Mouse (Mus musculus) macrophage (primary cell): Measurements from ENCODE around the gene Hist1h4h. TPM values are rescaled to one million over a fixed set of nuclear protein-coding genes. Genes with fewer than 3 reads are reported as not detected.
"Not testable (repeated sequence)": the region's sequence is repeated elsewhere in the genome, so short reads cannot be mapped to it uniquely, and the experiment has no call there.

ENCODE experiments used
- H3K27ac ChIP-seq: fragments of 350-480 bp; formaldehyde crosslinking; 2 replicates; pipeline ENCODE4 v1.9.0; 2021
- H3K36me3 ChIP-seq: fragments of 350-480 bp; formaldehyde crosslinking; 2 replicates; pipeline ENCODE4 v1.9.0; 2021; ENCODE audit errors: inconsistent target
- H3K4me3 ChIP-seq: fragments of 350-480 bp; formaldehyde crosslinking; 2 replicates; pipeline ENCODE4 v1.9.0; 2021; ENCODE audit errors: inconsistent target
- H3K79me2 ChIP-seq: fragments of 350-480 bp; formaldehyde crosslinking; 2 replicates; pipeline ENCODE4 v1.9.0; 2021; ENCODE audit errors: inconsistent target
- WGBS: methylation state at CpG from one replicate; pipeline ENCODE4 v1.1.7; 2026; ENCODE audit warnings: inconsistent platforms; ENCODE audit not compliant: missing documents; 5-methylcytosine and 5-hydroxymethylcytosine counted together
- polyA plus RNA-seq: library from polyadenylated mRNA; stranded (reverse); fragments of 250-400 nt; gene quantifications from 3 replicates; pipeline ENCODE4 v1.2.4, GENCODE M21; 2018; ENCODE audit warnings: inconsistent platforms

Hist1h4h gene
- polyA plus RNA-seq, 1 experiment from 2014 or later = 1.0 TPM

- H3K36me3 ChIP-seq, H3K79me2 ChIP-seq: not testable (repeated sequence)
- H3K27ac ChIP-seq = peak within 1 kb of the TSS; percentile 89
- H3K4me3 ChIP-seq = peak within 1 kb of the TSS; percentile 41
- WGBS = under 1% methylated on average over 22 of the region's 62 CpGs
Observed at GRCm38 (mm10) chr13:23535137-23536075, 4.6 kb downstream of the Hist1h4h start, which contains the start of gene Hist1h3g. Gene Hist1h3g (plus strand): TSS chr13:23535422.

GRCm38 (mm10) chr13:23536076-23536822 lies 5.4 kb downstream of the Hist1h4h start:
- Histone ChIP-seq H3K4me3 (peak overlapping the region; percentile 39), H3K79me2 (no peaks in the 10 kb centered on the region), H3K27ac (peak overlapping the region; percentile 51), H3K36me3 (no peaks in the 10 kb centered on the region)
- WGBS = 45% methylated on average over 7 of the region's 7 CpGs

GRCm38 (mm10) chr13:23537006-23537710 lies 6.3 kb downstream of the Hist1h4h start:
- Histone ChIP-seq H3K4me3 (peak overlapping the region; percentile 39; the same call in 1 of the 2 replicates), H3K27ac (peak overlapping the region; percentile 51; the same call in 1 of the 2 replicates)
- WGBS = 75% methylated on average over 2 of the region's 3 CpGs

GRCm38 (mm10) chr13:23538249-23538648 lies 7.4 kb downstream of the Hist1h4h start:
- H3K79me2 ChIP-seq = no peaks in the 10 kb centered on the region
- no peaks in the 10 kb centered on the region for H3K36me3 ChIP-seq
- no peak overlapping the region for H3K4me3 ChIP-seq
- H3K27ac ChIP-seq = no peak overlapping the region; the same call in 1 of the 2 replicates
- WGBS = 79% methylated on average over 5 of the region's 5 CpGs

More at GRCm38 (mm10) chr13:23537006-23537710, 6.3 kb downstream of the Hist1h4h start:
- no peaks in the 10 kb centered on the region for H3K36me3 ChIP-seq
- H3K79me2 ChIP-seq = no peaks in the 10 kb centered on the region

GRCm38 (mm10) chr13:23539821-23540220 lies 9.0 kb downstream of the Hist1h4h start:
- not testable (repeated sequence) for H3K4me3 ChIP-seq, H3K36me3 ChIP-seq, H3K27ac ChIP-seq, H3K79me2 ChIP-seq
- no CpG with 5 or more reads among the region's 1 CpGs for WGBS

DNA sequence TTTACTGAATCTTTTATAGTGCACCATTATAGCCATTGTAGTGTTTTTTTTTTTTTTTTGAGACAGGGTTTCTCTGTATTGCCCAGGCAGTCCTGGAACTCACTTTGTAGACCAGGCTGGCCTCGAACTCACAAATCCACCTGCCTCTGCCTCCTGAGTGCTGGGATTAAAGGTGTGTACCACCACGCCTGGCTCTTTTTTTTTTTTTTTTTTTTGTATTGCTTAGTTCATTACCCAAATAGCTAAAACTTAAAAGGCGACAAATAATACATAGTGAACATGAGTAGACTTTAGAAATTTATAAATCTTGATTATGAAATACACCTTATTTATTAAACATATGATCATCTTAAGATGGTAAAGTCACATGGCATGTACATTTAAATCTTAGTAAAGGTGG lies 10.6 kb downstream of the Hist1h4h start:
- 60% methylated on average over 1 of the region's 3 CpGs for WGBS
- H3K36me3 ChIP-seq = no peaks in the 10 kb centered on the region
- peak overlapping the region; percentile 43; the same call in 1 of the 2 replicates for H3K4me3 ChIP-seq
- no peak overlapping the region for H3K27ac ChIP-seq
- H3K79me2 ChIP-seq = no peaks in the 10 kb centered on the region

- not testable (repeated sequence) for H3K79me2 ChIP-seq, H3K36me3 ChIP-seq
- 0% methylated on average over 2 of the region's 3 CpGs for WGBS
- H3K4me3 ChIP-seq = peak overlapping the region; percentile 43
- H3K27ac ChIP-seq = peak overlapping the region; percentile 84
Observed at GRCm38 (mm10) chr13:23542225-23542980, 11.6 kb downstream of the Hist1h4h start.

GRCm38 (mm10) chr13:23542999-23543607 lies 12.3 kb downstream of the Hist1h4h start, which contains the start of gene Hist1h2bh:
Gene Hist1h2bh (minus strand): TSS chr13:23543392.
- 2% methylated on average over 18 of the region's 42 CpGs for WGBS
- H3K36me3 ChIP-seq, H3K79me2 ChIP-seq: not testable (repeated sequence)
- Histone ChIP-seq H3K4me3 (peak within 1 kb of the TSS; percentile 43), H3K27ac (peak within 1 kb of the TSS; percentile 84)

- H3K27ac ChIP-seq = peak within 1 kb of the TSS; percentile 84
- H3K4me3 ChIP-seq = peak within 1 kb of the TSS; percentile 43
- H3K36me3 ChIP-seq = no peaks in the 10 kb centered on the region
- no peaks in the 10 kb centered on the region for H3K79me2 ChIP-seq
- WGBS = 0% methylated on average over 15 of the region's 45 CpGs
Observed at GRCm38 (mm10) chr13:23543965-23544786, 13.3 kb downstream of the Hist1h4h start, which contains the start of gene Hist1h3f. Gene Hist1h3f (plus strand): TSS chr13:23544052.

DNA sequence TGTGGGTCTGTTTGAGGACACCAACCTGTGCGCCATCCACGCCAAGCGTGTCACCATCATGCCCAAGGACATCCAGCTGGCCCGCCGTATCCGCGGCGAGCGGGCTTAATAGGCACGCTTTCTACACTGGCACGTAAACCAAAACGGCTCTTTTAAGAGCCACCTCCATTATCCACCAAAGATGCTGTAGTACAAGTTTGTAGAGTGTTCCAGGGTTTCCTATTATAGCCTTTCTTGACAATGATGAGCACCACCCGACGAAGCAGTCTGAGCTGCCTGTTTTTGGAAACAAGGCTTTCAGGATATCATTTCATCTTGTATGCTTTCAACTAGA lies 13.9 kb downstream of the Hist1h4h start:
- not testable (repeated sequence) for H3K36me3 ChIP-seq, H3K4me3 ChIP-seq, H3K27ac ChIP-seq, H3K79me2 ChIP-seq
- WGBS = 0% methylated on average over 3 of the region's 14 CpGs

GRCm38 (mm10) chr13:23546694-23547093 lies 15.8 kb downstream of the Hist1h4h start:
- Histone ChIP-seq H3K27ac (no peak overlapping the region), H3K36me3 (no peaks in the 10 kb centered on the region), H3K4me3 (no peak overlapping the region), H3K79me2 (no peaks in the 10 kb centered on the region)
- WGBS = 86% methylated on average over 5 of the region's 5 CpGs

DNA sequence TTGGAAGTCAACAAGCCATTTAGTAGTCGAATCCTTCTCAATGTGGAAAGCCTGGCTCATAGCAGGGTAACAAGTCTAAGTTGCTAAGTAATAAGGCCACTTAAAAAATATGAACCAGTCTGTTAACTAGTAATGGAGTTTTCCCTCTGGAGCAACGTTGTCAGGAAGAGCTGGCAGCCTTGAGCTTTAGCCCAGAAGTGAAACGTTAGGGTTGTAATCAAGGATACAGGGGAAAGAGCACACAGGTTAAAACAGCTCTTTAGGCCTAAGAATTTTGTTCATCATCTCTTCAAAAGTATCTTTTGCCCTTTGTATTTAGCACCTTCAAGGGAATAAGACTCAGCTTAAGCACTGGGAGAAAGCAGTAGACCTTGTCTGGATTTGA lies 19.9 kb downstream of the Hist1h4h start:
- 12% methylated on average over 3 of the region's 3 CpGs for WGBS
- H3K79me2 ChIP-seq = no peaks in the 10 kb centered on the region
- peak overlapping the region; percentile 53 for H3K27ac ChIP-seq
- no peaks in the 10 kb centered on the region for H3K36me3 ChIP-seq
- H3K4me3 ChIP-seq = peak overlapping the region; percentile 13; the same call in 1 of the 2 replicates
